Mouse (Mus musculus) leukemia stem cell, adult 10-12 weeks (primary cell): Measurements from ENCODE around the gene Pla2g7. TPM values are rescaled to one million over a fixed set of nuclear protein-coding genes. Genes with fewer than 3 reads are reported as not detected.

Experiments
- polyA plus RNA-seq: library from polyadenylated mRNA; stranded (reverse); fragments of >175 nt; gene quantifications from 2 replicates; pipeline ENCODE4 v1.2.3, GENCODE M21; 2012; ENCODE audit warnings: low replicate concordance

The Pla2g7 gene
- 2.2 and 3.1 TPM in 2 replicates for polyA plus RNA-seq

GRCm38 (mm10) chr17:43567992-43568888 is at the start of gene Pla2g7:
Gene Pla2g7, plus strand, starts transcription at chr17:43568098.

GRCm38 (mm10) chr17:43543539-43543938 is 24.4 kb upstream of the Pla2g7 start, which contains the start of gene Ankrd66:
Gene Ankrd66, minus strand, starts transcription at chr17:43543639.

GRCm38 (mm10) chr17:43629496-43630426 is 61.9 kb downstream of the Pla2g7 start, which contains the start of gene Tdrd6:
Gene Tdrd6, minus strand, starts transcription at chr17:43630299.

Other genes starting within 250 kb of the Pla2g7 start
- 0.68 and 0.75 TPM in 2 replicates for gene Adgrf5, start 207.6 kb upstream of the Pla2g7 start, polyA plus RNA-seq
- gene Mep1a, start 65.3 kb upstream of the Pla2g7 start, polyA plus RNA-seq = not detected in 2 replicates
- gene Ankrd66, start 24.5 kb upstream of the Pla2g7 start, polyA plus RNA-seq = not detected in 2 replicates
- not detected in 2 replicates for gene Tdrd6, start 62.2 kb downstream of the Pla2g7 start, polyA plus RNA-seq
- 0.16 and 0.24 TPM in 2 replicates for gene Slc25a27, start 99.1 kb downstream of the Pla2g7 start, polyA plus RNA-seq
- 0.41 TPM in 1 of 2 replicates, not detected in the other for gene Cyp39a1, start 99.3 kb downstream of the Pla2g7 start, polyA plus RNA-seq
- gene Rcan2, start 233.3 kb downstream of the Pla2g7 start, polyA plus RNA-seq = 0.27 TPM in 1 of 2 replicates, not detected in the other